Mouse (Mus musculus): ENCODE measurements around the gene Ucn2.

GRCm38 (mm10) chr9:108992620-108993361 lies 7.0 kb downstream of the Ucn2 start:
- TF ChIP-seq CTCF (IDR thresholded peaks at IDR 0.05; ENCODE audit: insufficient read depth, low read length) = no peak
- TF ChIP-seq POLR2A (IDR thresholded peaks at IDR 0.05; ENCODE audit: borderline replicate concordance, extremely low read depth, low read depth, low read length) = no peak; the same call in 1 of the 2 replicates

All from lung, adult 2 months (tissue).